Mouse (Mus musculus): ENCODE measurements at regions not wholly inside any gene's neighbourhood (a gene's known extent, or its start where the extent isn't known, plus 50 kb on each side); places are given as distances from the start of the nearest gene placed in this dataset.

- TF ChIP-seq CTCF (IDR thresholded peaks at IDR 0.05; ENCODE audit: low read depth), result no peak
- H3K4me1 ChIP-seq (ENCODE audit: insufficient read depth, low read length), result no peaks in the 10 kb centered on the region
- no peak overlapping the region for H3K9ac ChIP-seq (replicated peaks; ENCODE audit: low read length)
- DNase-seq (ENCODE audit: low spot score) (no peak), ATAC-seq (no peak)
- no peak overlapping the region for H3K27ac ChIP-seq
- 86% methylated on average over 5 of the region's 5 CpGs for WGBS
- H3K4me3 ChIP-seq (ENCODE audit: low read length), result no peak overlapping the region
- H3K36me3 ChIP-seq (ENCODE audit: insufficient read depth, low read length), result no peaks in the 10 kb centered on the region
- H3K4me2 ChIP-seq (ENCODE audit: low read depth, low read length), result no peak overlapping the region
- no peaks in the 10 kb centered on the region for H3K9me3 ChIP-seq (ENCODE audit: low read length)
- no peaks in the 10 kb centered on the region for H3K27me3 ChIP-seq (ENCODE audit: insufficient read depth, low read length)
Measured at GRCm38 (mm10) chr14:17408343-17408742, 251.7 kb upstream of the Thrb start.

GRCm38 (mm10) chr14:17408813-17409212, 251.2 kb upstream of the Thrb start:
- WGBS, result 65% methylated on average over 1 of the region's 1 CpGs
- DNase-seq (ENCODE audit: low spot score) (no peak), ATAC-seq (no peak)
- Histone ChIP-seq H3K4me3 (ENCODE audit: low read length) (no peak overlapping the region), H3K27ac (no peak overlapping the region), H3K27me3 (ENCODE audit: insufficient read depth, low read length) (no peaks in the 10 kb centered on the region), H3K9me3 (ENCODE audit: low read length) (no peaks in the 10 kb centered on the region), H3K9ac (replicated peaks; ENCODE audit: low read length) (no peak overlapping the region), H3K4me2 (ENCODE audit: low read depth, low read length) (no peak overlapping the region), H3K4me1 (ENCODE audit: insufficient read depth, low read length) (no peaks in the 10 kb centered on the region), H3K36me3 (ENCODE audit: insufficient read depth, low read length) (no peaks in the 10 kb centered on the region)
- TF ChIP-seq CTCF (IDR thresholded peaks at IDR 0.05; ENCODE audit: low read depth), result no peak

GRCm38 (mm10) chr14:17409497-17409896, 250.6 kb upstream of the Thrb start:
- WGBS, result 95% methylated on average over 6 of the region's 6 CpGs
- Histone ChIP-seq H3K4me3 (ENCODE audit: low read length) (no peak overlapping the region), H3K9ac (replicated peaks; ENCODE audit: low read length) (no peak overlapping the region), H3K9me3 (ENCODE audit: low read length) (no peaks in the 10 kb centered on the region), H3K27ac (no peak overlapping the region), H3K27me3 (ENCODE audit: insufficient read depth, low read length) (no peaks in the 10 kb centered on the region), H3K4me1 (ENCODE audit: insufficient read depth, low read length) (no peaks in the 10 kb centered on the region), H3K4me2 (ENCODE audit: low read depth, low read length) (no peak overlapping the region), H3K36me3 (ENCODE audit: insufficient read depth, low read length) (no peaks in the 10 kb centered on the region)
- no peak for DNase-seq (ENCODE audit: low spot score)
- no peak for ATAC-seq
- no peak for TF ChIP-seq CTCF (IDR thresholded peaks at IDR 0.05; ENCODE audit: low read depth)

GRCm38 (mm10) chr14:17410752-17411151, 249.3 kb upstream of the Thrb start:
- H3K9me3 ChIP-seq (ENCODE audit: low read length), result no peaks in the 10 kb centered on the region
- no peak overlapping the region for H3K9ac ChIP-seq (replicated peaks; ENCODE audit: low read length)
- DNase-seq (ENCODE audit: low spot score) (no peak), ATAC-seq (no peak)
- H3K4me1 ChIP-seq (ENCODE audit: insufficient read depth, low read length), result no peaks in the 10 kb centered on the region
- H3K27me3 ChIP-seq (ENCODE audit: insufficient read depth, low read length), result no peaks in the 10 kb centered on the region
- H3K4me2 ChIP-seq (ENCODE audit: low read depth, low read length), result no peak overlapping the region
- H3K27ac ChIP-seq, result no peak overlapping the region
- no peak overlapping the region for H3K4me3 ChIP-seq (ENCODE audit: low read length)
- no peak for TF ChIP-seq CTCF (IDR thresholded peaks at IDR 0.05; ENCODE audit: low read depth)
- 54% methylated on average over 3 of the region's 3 CpGs for WGBS
- no peaks in the 10 kb centered on the region for H3K36me3 ChIP-seq (ENCODE audit: insufficient read depth, low read length)

GRCm38 (mm10) chr14:17411299-17411698, 248.8 kb upstream of the Thrb start:
- H3K9ac ChIP-seq (replicated peaks; ENCODE audit: low read length), result no peak overlapping the region
- no peaks in the 10 kb centered on the region for H3K36me3 ChIP-seq (ENCODE audit: insufficient read depth, low read length)
- no peak overlapping the region for H3K4me3 ChIP-seq (ENCODE audit: low read length)
- TF ChIP-seq CTCF (IDR thresholded peaks at IDR 0.05; ENCODE audit: low read depth), result no peak
- H3K27ac ChIP-seq, result no peak overlapping the region
- no peak overlapping the region for H3K4me2 ChIP-seq (ENCODE audit: low read depth, low read length)
- ATAC-seq (no peak), DNase-seq (ENCODE audit: low spot score) (no peak)
- no peaks in the 10 kb centered on the region for H3K4me1 ChIP-seq (ENCODE audit: insufficient read depth, low read length)
- H3K27me3 ChIP-seq (ENCODE audit: insufficient read depth, low read length), result no peaks in the 10 kb centered on the region
- H3K9me3 ChIP-seq (ENCODE audit: low read length), result no peaks in the 10 kb centered on the region
- 60% methylated on average over 1 of the region's 1 CpGs for WGBS

GRCm38 (mm10) chr14:17414246-17414888, 245.7 kb upstream of the Thrb start:
- no peak overlapping the region for H3K27ac ChIP-seq
- no peak overlapping the region for H3K9ac ChIP-seq (replicated peaks; ENCODE audit: low read length)
- ATAC-seq, result no peak
- WGBS, result 88% methylated on average over 6 of the region's 6 CpGs
- no peaks in the 10 kb centered on the region for H3K27me3 ChIP-seq (ENCODE audit: insufficient read depth, low read length)
- no peak overlapping the region for H3K4me3 ChIP-seq (ENCODE audit: low read length)
- H3K36me3 ChIP-seq (ENCODE audit: insufficient read depth, low read length), result no peaks in the 10 kb centered on the region
- DNase-seq (ENCODE audit: low spot score), result no peak
- H3K4me2 ChIP-seq (ENCODE audit: low read depth, low read length), result no peak overlapping the region
- TF ChIP-seq CTCF (IDR thresholded peaks at IDR 0.05; ENCODE audit: low read depth), result no peak
- H3K9me3 ChIP-seq (ENCODE audit: low read length), result no peaks in the 10 kb centered on the region
- H3K4me1 ChIP-seq (ENCODE audit: insufficient read depth, low read length), result no peaks in the 10 kb centered on the region

- Histone ChIP-seq H3K4me2 (ENCODE audit: low read depth, low read length) (no peak overlapping the region), H3K9ac (replicated peaks; ENCODE audit: low read length) (no peak overlapping the region), H3K27ac (no peak overlapping the region), H3K36me3 (ENCODE audit: insufficient read depth, low read length) (no peaks in the 10 kb centered on the region), H3K9me3 (ENCODE audit: low read length) (no peaks in the 10 kb centered on the region), H3K4me1 (ENCODE audit: insufficient read depth, low read length) (no peaks in the 10 kb centered on the region), H3K4me3 (ENCODE audit: low read length) (no peak overlapping the region), H3K27me3 (ENCODE audit: insufficient read depth, low read length) (no peaks in the 10 kb centered on the region)
- ATAC-seq (no peak), DNase-seq (ENCODE audit: low spot score) (no peak)
- TF ChIP-seq CTCF (IDR thresholded peaks at IDR 0.05; ENCODE audit: low read depth), result no peak
- 89% methylated on average over 1 of the region's 1 CpGs for WGBS
Measured at GRCm38 (mm10) chr14:17427751-17428150, 232.3 kb upstream of the Thrb start.

Data from hindbrain, postnatal 0 days (tissue).